Mouse (Mus musculus): Measurements from ENCODE around the gene Bbs2.
"Not testable (repeated sequence)": the region's sequence is repeated elsewhere in the genome, so short reads cannot be mapped to it uniquely, and the experiment has no call there.

Bbs2 gene

DNA sequence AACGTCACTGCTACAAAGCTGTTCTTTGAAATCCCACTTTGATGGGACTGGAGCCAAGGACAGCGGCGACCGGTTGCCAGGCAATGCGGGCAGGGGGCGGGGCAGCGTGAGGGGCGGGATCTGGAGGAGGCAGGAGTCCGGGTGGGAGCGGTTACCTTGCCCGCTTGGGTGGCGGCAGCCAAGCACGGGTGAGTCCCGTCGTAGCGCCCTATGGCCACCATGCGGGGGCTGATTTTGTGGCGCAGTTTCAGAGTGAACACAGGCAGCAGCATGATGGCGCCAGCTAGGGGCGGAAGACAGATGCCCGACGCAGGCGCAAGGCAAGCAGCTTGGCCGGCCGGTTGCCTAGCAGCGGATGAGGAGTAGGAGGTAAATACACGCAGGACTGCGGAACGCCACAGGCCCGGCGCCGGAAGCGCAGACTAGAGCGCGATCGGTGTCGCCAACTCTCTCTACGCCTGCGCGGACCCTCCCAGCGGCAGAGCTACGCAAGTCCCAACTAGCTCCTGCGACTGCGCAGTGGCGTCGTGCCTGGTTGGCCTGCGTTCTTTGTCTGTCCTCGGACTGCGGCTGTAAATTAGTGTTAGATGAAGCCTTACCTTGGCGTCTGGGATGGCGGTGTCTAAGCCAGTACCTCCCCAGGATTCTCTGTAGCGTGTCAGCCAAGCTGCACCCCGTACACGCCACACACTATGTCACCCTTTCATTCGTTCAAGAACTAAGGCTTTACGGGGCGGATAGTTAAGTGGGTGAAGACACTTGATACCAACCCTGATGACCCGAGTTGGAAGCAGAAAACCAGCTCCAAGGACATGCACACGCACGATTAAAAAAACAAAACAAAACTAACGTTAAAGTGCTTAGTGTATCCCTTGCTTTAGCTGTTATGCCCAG lies at the start of gene Bbs2:
Bbs2 (minus strand) TSS at position 848 of the 894 bp plus-strand sequence.
- CTCF ChIA-PET = interaction anchor here (0.7 kb wide), 2 partner anchors 156 to 599 kb away, joined by 3 to 6 read pairs; no protein-coding TSS in a partner anchor

DNA sequence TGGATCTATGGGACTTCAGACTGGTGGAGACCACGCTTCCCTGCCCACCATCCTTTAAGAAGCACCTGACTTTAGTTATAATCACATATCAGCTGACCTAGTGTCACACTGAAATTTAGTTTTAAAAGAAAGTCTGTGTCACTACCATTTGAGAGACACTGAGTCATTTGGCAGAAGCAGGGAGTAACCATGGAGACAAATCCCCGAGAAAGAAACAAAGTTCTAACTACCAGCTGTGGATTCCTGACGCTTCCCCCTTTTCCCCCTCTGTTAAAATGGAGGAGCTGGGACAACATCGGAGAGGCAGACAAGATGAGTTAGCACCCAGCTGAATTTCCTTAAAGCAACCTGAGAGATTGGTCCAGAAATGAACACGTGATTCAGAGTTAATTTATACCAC lies 49.5 kb upstream of the Bbs2 start:
- CTCF ChIA-PET = interaction anchor here (0.6 kb wide), 1 partner anchor 53 kb away, joined by 3 read pairs; no protein-coding TSS in a partner anchor

DNA sequence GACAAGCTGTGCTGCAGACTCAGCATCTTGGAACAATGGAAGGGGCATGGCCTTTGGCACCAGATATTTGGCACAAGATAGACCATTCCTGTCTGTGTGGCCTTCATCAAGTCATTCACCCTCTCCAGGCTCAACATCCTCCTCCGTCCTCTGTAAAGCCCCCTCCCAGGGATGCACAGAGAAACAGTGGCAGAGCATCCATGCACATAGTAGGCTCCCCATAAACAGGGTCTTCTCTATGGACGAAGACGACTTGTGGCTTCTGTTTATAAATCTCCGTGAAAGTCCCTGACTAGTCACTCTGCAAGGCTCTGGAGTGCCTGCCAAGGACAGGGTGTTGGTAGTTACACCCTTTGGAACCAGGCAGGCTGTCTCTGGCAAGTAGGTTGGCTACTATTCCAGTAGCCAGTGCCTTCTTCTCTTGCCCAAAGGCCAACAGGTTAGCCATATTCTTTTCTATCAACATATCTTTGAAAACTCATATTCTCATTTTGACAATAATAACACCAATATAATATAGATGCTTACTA lies 41.6 kb upstream of the Bbs2 start:
- CTCF ChIA-PET = no interaction called here

DNA sequence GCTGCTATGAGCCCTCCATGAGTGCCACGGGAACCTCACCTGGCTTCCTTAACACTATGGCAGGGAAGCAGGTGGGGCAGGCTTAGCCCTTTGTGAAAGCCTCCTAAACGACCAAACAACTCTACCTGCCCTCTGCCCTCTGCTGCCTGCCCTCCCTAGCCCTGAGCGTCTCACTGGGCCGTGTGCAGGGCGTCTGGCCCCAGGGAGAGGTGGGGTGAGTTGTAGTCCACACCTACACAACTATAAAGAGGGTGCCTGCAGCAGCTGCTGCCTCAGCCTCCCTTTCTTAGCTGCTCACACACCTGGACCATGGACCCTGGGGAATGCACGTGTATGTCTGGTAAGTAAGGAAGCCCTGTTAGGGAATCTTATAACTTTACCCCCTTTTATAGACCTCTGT lies 38.2 kb upstream of the Bbs2 start, which contains the start of gene Mt4:
Mt4 (plus strand) TSS at position 265 of the 400 bp plus-strand sequence.
- CTCF ChIA-PET = no interaction called here

DNA sequence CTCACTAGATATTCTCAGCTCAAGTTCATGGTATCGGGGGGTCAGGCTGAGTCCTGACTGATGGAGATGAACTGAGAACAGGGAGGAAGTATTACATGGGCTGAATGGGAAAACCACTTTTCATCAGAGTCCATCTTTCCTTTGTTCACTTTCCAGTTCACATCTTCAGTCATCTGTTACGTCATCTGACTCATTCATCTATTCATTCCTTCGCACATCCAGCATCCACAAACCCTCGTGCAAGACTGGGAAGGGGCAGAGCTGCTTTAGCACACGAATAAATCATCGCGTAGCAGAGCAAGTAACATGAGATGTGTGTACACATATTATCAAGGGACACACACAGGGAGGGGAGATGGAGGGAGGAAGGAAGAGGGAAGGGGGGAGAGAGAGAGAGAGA lies 37.5 kb upstream of the Bbs2 start:
- CTCF ChIA-PET = no interaction called here

DNA sequence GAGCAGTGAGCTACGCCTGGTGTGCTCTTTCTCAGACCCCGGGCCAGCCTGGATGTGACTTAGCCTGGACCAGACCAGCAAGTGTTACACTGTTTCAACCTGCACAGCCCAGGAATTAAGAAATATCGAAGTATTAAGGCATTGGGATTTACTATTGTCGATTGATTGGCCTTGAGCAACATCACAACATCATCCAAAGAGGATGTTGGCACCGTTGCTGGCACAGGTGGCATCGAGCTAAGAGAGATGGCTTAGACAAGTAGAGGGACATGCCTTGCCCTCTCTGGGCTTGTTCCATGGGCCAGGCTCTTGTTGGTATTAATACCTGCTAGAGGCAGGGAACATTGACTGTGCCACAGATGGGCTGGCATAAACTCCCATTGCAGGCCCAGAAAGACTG lies 36.8 kb upstream of the Bbs2 start:
- CTCF ChIA-PET = no interaction called here

DNA sequence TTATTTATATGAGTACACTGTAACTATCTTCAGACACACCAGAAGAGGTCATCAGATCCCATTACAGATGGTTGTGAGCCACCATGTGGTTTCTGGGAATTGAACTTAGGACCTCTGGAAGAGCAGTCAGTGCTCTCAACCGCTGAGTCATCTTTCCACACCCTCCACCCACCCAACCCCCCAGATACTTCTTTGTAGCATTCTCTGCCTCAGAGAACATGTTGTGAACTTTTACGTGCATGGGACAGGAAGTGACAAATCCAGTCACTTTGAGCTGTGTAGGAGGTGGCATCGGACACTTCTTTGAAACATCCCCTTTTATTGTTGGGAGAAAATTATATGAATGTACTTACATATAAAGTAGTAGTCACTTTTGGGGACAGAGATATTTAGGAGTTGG lies 35.9 kb upstream of the Bbs2 start:
- CTCF ChIA-PET = not testable (repeated sequence)

DNA sequence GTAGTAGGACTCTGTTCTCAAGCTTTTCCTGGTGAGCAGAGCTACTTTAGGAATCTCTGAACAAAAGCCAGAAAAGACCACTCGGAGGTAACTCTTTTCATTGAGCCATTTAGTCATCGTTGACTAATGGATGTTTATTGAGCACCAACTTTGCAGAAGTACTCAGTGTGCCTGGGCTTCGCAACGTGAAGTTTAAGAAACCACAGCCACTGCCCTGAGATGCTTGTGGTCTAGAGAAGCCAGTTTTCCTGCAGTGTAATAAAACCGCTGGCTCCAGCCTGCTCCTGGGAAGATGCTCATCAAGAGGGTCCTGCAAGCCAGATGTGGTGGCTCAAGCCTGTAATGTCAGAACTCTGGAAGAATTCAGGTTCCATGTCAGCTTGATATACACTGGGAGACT lies 33.4 kb upstream of the Bbs2 start:
- CTCF ChIA-PET = no interaction called here

DNA sequence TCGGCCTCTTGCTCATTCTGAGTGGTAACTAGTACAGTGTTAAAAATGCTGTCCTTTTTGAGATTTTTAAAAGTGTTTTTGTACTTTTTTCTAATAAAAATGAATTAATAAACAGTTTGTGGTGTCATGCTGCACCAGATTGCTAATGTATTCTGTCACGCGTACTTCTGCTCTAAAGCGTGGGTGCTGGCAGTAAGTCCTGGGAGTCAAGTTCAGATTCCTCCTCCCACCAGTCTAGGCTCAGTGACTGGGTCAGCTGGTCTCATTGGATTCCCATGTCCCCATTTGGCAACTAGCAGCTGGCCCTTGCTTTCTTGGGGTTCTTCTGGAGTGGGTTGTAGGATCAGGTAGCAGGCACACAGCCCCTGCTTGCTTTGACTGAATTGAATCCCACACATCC lies 31.4 kb upstream of the Bbs2 start:
- CTCF ChIA-PET = no interaction called here

DNA sequence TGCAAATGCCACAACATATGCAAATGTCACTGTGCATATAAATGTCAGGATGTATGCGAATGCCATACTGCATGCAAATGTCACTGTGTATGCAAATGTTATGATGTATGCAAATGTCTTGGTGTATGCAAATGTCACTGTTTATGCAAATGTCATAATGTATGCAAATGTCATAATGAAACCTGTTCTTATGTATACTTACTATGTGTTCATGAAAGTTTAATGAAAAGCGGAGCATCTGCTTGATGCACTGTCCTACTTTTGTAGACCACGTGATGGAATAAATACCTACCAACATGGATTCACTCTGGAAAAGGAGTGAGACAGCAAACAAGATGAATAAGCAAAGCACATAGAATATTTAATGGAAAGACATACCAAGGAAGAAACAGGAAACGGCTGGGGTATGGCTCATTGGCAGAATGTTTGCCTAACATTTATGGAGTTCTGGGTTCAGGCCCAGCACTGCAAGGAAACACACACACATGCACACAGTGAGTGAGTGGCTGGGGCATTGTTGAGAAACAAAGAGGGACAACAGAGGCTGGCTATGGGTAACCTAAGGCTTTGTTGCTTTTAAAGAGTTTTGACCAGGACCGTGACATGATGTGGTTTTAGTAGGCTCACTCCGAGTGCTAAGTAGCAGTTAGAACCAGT lies 30.5 kb upstream of the Bbs2 start:
- CTCF ChIA-PET = no interaction called here

DNA sequence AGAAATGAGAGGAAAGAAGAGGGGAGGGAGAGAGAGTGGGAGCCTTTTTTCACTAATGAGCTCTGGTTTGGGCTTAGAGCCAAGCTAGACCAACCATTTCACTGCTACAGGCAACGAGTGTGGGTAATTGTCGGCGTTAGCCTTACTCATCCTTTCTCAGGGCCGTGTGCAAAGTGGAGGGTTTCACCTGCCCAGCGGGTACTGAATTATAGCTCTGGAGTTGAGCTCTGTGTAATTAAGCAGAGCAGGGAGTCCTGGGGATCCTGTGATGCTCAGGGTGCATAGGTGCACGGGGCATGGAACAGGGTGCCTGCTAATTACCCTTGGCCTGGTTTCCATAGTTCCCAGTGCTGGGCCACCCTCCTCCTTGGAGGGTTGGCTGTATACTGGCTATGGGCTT lies 29.0 kb upstream of the Bbs2 start:
- CTCF ChIA-PET = no interaction called here

DNA sequence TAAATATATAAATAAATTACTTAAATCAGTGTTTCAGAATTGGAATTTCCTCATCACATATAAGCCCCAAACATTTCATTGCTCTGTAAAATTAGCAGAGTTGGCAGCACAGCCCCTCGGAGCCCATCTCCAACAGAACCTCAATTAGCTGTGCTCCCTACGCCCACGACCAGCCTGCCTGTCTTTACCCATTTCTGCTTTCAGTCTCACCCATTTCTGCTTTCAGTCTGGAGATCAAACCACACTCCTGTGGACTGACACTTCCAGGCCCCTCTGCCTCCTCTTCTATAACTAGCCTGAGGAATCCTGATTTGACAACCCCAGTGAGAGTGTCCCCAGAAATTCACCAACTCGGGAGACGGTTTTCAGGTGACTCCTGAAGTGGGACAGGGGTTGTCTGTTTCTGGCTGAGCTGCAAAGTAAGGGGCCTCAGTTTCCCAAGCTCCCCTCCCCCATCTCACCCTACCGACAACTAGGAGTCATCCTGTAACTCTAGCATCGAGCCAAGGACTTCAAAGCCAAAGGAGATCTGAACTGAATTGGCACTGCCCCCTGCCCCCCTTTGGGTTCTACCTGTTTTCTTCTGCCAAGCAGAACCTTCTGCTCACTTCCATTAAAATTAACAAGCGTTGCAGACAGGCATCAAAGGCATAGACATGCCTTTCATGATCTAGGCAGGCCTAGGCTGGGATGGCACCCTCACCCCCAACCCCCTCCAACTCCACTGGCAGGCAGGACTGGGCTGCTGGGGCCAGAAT lies 24.2 kb upstream of the Bbs2 start:
- CTCF ChIA-PET = no interaction called here

DNA sequence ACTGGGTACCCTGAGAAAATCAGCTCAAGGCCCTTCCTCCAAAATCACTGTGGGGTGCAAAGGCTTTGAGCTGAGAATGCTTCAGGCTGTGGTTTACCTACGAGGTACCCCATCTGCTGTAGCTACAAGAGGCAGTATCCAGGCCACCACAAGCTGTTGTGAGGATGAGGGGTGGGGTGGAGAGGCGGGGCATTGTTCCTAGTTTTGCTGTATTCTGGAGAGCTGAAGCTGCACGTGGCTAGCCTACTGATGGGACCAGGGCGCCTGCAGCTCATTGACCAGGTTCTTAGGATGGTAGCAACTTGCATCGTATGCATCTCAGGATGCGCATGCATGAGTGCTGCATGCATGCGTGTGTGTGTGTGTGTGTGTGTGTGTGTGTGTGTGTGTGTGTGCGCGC lies 22.9 kb upstream of the Bbs2 start:
- CTCF ChIA-PET = no interaction called here

DNA sequence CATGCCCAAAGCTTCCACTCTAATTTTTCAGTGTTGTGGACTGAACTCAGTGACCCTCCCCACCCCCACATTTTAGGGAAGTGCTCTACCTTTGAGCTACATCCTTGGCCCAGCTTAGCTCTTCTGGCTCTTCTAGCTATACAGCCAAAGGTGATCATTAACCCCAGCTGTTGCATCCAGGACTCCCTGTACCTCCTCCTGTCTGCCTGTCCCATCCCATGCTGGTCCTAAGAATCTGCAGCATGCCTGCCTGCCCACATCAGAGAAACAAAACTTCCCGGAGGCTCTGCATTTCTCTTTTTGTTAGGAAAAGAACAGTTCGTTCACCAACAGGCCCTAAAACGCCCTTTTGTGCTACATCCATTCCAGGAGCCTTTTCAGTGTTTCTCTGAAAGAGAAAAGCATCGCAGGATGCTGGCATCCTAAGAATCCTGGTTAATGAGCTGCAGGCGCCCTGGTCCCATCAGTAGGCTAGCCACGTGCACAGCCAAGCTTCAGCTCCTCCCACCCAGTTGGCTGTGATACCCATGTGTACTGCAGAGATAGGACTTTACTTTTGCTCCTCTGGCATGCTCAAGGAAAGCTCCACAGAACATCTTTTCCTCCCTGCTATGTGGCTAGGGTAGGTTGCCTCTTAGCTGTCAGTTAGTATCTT lies 20.2 kb upstream of the Bbs2 start:
- CTCF ChIA-PET = no interaction called here

DNA sequence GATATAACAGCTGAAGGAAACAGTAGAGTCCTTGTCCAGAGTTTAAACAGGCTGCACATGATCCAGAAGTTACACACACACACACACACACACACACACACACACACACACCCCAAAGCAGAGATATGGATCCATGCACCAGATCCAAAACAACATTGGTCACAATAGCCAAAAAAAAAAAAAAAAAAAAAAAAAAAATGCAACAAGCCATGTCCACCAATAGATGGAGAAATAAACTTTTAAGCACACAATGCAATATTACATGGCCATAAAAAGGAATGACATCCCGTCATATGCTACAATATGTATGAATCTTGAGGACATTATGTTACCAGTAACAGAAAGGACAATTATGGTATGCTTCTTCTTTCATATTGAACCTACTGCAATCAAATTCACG lies 15.2 kb upstream of the Bbs2 start:
- CTCF ChIA-PET = interaction anchor here (0.9 kb wide), 1 partner anchor 581 kb away, joined by 8 read pairs; no protein-coding TSS in a partner anchor

DNA sequence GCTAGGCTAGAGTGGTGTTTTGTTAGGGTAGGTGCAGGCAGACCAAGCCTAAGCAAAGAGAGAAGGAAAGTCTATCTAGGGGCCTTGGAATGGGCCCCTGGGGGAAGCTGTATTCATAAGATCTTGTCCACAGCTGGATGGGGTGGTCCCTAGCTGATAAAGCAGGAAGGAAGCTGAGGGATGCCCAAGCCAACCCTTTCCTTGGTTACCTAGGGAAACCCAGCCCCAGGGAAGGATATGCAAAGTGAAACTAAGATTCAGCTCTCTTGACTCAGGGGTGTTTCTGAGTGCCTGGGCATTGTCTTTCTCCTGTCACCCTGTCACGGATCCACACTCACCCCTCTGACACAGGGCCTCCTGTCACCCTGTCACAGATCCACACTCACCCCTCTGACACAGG lies 14.7 kb upstream of the Bbs2 start:
- CTCF ChIA-PET = interaction anchor here (0.9 kb wide), 1 partner anchor 582 kb away, joined by 8 read pairs; no protein-coding TSS in a partner anchor

DNA sequence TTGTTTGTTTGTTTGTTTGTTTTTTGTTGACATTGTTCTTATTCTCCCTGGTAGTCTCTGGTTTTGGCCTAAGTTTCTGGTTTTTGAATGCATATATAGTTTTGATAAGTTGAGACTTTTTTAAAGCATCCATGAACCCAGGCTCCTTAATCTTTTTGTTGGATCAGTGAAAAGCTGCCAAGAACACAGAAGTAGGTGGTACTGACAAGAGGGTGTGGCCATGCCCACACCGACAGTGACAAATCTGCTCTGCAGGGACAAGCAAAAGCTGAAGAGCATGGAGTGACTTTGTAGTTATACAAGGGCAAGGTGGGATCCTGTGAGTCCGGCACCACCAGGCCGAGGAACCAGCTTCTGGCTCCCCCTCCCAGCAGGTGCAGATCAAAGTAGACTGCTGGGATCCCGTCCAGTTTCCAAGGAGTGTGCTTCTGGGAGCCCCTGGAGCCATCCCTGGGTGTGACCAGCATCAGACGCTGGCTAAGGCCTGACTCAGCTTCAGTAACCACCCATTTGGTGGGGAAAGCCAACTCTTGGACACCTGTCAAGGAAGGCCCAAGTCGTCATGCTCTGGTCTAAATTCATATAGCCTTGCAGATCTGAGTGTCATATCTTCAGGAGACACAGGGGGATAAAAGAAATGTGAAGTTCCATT lies 11.9 kb upstream of the Bbs2 start:
- CTCF ChIA-PET = no interaction called here

DNA sequence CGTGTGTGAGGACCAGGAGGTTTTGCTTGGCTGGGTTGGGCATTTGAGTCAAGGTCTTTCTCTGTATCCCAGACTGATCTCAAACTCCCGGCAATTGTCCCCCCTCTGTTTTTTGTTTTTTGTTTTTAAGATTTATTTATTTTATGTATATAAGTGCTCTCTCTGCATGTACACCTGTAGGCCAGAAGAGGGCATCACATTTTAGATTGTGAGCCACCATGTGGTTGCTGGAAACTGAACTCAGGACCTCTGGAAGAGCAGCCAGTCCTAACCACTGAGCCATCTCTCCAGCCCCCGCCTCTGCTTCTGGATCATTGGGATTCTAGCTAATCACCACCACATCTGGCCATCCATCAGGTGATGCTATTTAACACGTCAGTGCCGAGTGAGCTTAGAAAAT lies 11.1 kb upstream of the Bbs2 start:
- CTCF ChIA-PET = no interaction called here

DNA sequence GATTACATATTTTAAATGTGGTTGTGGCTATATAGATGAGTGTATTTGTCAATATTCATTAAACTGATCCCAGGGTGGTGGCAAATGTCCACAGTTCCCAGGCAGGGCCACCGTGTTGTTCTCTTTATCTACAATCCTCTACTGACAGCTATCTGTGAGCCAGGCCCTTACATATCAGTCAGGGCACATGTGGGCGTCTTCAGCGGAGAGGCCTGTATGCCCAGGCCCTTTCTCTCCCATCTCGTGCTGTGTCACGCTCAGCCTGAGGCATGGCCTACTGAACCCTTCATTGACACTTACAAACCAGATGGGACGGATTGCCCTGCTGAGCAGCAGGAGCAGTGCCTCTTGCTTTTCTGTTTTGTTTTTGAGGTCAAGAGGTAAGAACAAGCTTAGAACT lies 10.7 kb upstream of the Bbs2 start:
- CTCF ChIA-PET = no interaction called here

DNA sequence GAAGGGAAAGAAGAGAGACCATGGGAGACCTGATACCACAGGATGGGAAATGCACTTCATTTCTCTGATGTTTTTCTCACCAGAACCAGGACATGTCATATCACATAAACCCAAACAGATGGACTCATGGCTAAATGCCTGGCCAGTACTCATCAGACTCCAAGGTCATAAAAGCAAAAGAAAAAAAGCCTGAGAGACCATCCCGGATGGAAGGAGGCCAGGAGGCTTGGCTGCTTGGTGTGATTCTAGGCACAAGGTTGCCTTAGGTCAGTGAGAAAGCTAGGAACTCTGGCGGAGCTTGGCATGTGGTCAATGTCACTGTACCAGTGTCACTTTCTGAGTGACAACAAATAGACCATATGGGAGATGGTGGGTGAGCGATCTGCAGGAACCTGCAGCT lies 9.1 kb upstream of the Bbs2 start:
- CTCF ChIA-PET = no interaction called here

DNA sequence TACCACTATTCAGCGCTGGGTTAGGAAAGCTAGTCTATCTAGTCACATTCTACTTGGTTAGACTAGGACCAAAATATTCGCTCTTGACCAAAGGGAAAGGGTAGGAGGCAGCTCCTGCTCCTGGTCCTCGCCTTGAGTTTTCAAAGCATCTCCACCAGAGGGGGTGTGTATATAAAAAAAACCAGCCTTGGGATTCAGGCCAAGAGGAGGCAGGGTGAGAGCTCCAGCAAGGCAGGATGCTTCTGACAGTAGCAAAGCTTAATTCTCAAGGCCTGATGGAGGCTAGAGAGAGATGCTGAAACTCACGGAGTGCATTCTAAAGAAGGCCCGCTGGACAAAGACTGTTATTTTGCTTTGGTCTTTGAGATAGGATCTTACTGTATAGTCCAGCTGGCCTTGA lies 5.4 kb upstream of the Bbs2 start:
- CTCF ChIA-PET = interaction anchor here (0.5 kb wide), 1 partner anchor 72 kb away, joined by 3 read pairs; no protein-coding TSS in a partner anchor
